Mouse (Mus musculus) hindbrain, embryonic 16.5 days (tissue): ENCODE results near the gene Gm5447. TPM values are rescaled to one million over a fixed set of nuclear protein-coding genes. Genes with fewer than 3 reads are reported as not detected.

Experiments
- ATAC-seq: fragments of 200-750 bp; cut with Nextera tagmentation; 2 replicates; pipeline ENCODE4 v1.8.0; 2017; ENCODE audit warnings: moderate TSS enrichment, moderate library complexity
- H3K27ac ChIP-seq: fragments of 300-500 bp; sonication (generic); 2 replicates; pipeline ENCODE4 v1.5.1; 2014; ENCODE audit warnings: low read depth, mild to moderate bottlenecking, control low read depth, low read length, moderate library complexity
- H3K27me3 ChIP-seq: fragments of 300-500 bp; sonication (generic); replicated peaks from 2 replicates; pipeline ENCODE4 v1.6.1; 2014; ENCODE audit warnings: low read length; ENCODE audit not compliant: control insufficient read depth, insufficient read depth
- H3K36me3 ChIP-seq: fragments of 300-500 bp; sonication (generic); 2 replicates; pipeline ENCODE4 v1.6.1; 2014; ENCODE audit warnings: mild to moderate bottlenecking, low read length, moderate library complexity, mixed read lengths; ENCODE audit not compliant: control insufficient read depth, insufficient read depth
- H3K4me1 ChIP-seq: fragments of 300-500 bp; sonication (generic); 2 replicates; pipeline ENCODE4 v1.6.1; 2014; ENCODE audit warnings: low read depth, low read length; ENCODE audit not compliant: control insufficient read depth, insufficient read depth
- H3K4me2 ChIP-seq: fragments of 300-500 bp; sonication (generic); 2 replicates; pipeline ENCODE4 v1.6.1; 2014; ENCODE audit warnings: mild to moderate bottlenecking, low read length, control low read depth, moderate library complexity
- H3K4me3 ChIP-seq: fragments of 300-500 bp; sonication (generic); 2 replicates; pipeline ENCODE4 v1.5.1; 2014; ENCODE audit warnings: mild to moderate bottlenecking, low read length, control low read depth, moderate library complexity
- H3K9ac ChIP-seq: fragments of 300-500 bp; sonication (generic); 2 replicates; pipeline ENCODE4 v1.6.1; 2014; ENCODE audit warnings: low read depth, mild to moderate bottlenecking, control low read depth, low read length, moderate library complexity
- H3K9me3 ChIP-seq: fragments of 300-500 bp; sonication (generic); 2 replicates; pipeline ENCODE4 v1.6.1; 2014; ENCODE audit warnings: mild to moderate bottlenecking, low read length, moderate library complexity; ENCODE audit not compliant: control insufficient read depth
- WGBS: fragments of 180-500 bp; shearing (Covaris S2); extraction: QIAGEN DNeasy Blood & Tissue Kit; methylation state at CpG from one replicate; pipeline ENCODE4 v1.1.7; 2014; 5-methylcytosine and 5-hydroxymethylcytosine counted together
- polyA plus RNA-seq: library from polyadenylated mRNA; unstranded; fragments of >200 nt; fragmentation: Nextera tagmentation; extraction: Ambion mirVana; gene quantifications from 2 replicates; pipeline ENCODE4 v1.2.1, GENCODE M21; 2015

The Gm5447 gene
- polyA plus RNA-seq = 0.09 TPM in 1 of 2 replicates, not detected in the other

GRCm38 (mm10) chr13:30973501-30974246 lies at the start of gene Gm5447, which contains the start of gene Exoc2:
TSS of gene Gm5447 (plus strand) at chr13:30974204.
TSS of gene Exoc2 (minus strand) at chr13:30974093.
- Histone ChIP-seq H3K4me3 (peak within 1 kb of the TSS; percentile 62), H3K36me3 (no peaks in the 10 kb centered on the region), H3K27me3 (no peaks in the 10 kb centered on the region), H3K27ac (peak within 1 kb of the TSS; percentile 82), H3K4me2 (peak within 1 kb of the TSS; percentile 70), H3K9ac (peak within 1 kb of the TSS; percentile 82), H3K9me3 (no peaks in the 10 kb centered on the region), H3K4me1 (peaks cover 9% of the 10 kb centered on the region; the same call in 1 of the 2 replicates)
- WGBS = under 1% methylated on average over 46 of the region's 54 CpGs
- peak; percentile 98 for ATAC-seq

DNA sequence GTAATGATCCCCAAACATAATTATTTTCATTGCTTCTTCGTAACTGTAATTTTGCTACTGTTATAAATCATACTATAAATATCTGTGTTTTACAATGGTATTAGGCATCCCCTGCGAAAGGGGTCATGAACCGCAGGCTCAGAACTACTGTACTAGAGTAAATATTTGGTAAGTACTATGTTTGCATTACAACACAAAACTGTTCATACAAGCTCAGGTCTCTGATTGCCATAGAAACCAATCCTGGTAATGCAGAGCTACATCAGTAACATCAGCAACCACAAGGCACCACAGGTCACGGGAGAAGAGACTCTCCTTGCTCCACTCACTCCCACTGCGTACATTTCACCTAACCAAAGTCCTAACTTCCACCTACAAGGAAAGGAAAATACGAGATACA lies 49.7 kb upstream of the Gm5447 start:
- no peak for ATAC-seq
- Histone ChIP-seq H3K9me3 (no peaks in the 10 kb centered on the region), H3K9ac (no peak overlapping the region), H3K27ac (no peak overlapping the region), H3K4me1 (no peaks in the 10 kb centered on the region), H3K4me2 (no peak overlapping the region), H3K36me3 (peaks cover 6% of the 10 kb centered on the region; the same call in 1 of the 2 replicates), H3K27me3 (no peaks in the 10 kb centered on the region), H3K4me3 (no peak overlapping the region)
- WGBS = 91% methylated on average over 6 of the region's 6 CpGs

DNA sequence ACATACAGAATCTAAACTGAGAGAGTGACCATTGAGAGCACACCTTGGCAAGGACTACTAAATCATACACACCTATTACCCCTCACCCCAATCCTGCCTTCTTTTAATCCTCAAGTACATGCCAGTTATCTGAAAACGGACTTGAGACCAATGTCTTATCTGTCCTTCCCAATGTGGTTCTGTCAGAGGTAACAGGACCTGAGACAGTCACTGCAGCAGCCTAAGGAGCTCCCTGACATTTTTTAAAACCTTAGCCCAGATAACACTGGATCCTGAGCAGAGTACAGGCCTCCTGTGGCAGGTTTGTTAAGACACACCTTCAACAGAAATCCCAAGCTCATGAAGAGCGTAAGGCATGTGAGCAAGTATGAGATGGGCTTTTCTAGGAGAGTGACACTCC lies 44.9 kb upstream of the Gm5447 start:
- Histone ChIP-seq H3K27me3 (no peaks in the 10 kb centered on the region), H3K27ac (no peak overlapping the region), H3K9ac (no peak overlapping the region), H3K4me3 (no peak overlapping the region), H3K4me1 (no peaks in the 10 kb centered on the region), H3K9me3 (no peaks in the 10 kb centered on the region), H3K4me2 (no peak overlapping the region), H3K36me3 (peaks cover 6% of the 10 kb centered on the region; the same call in 1 of the 2 replicates)
- WGBS = 93% methylated on average over 2 of the region's 2 CpGs
- ATAC-seq = no peak

DNA sequence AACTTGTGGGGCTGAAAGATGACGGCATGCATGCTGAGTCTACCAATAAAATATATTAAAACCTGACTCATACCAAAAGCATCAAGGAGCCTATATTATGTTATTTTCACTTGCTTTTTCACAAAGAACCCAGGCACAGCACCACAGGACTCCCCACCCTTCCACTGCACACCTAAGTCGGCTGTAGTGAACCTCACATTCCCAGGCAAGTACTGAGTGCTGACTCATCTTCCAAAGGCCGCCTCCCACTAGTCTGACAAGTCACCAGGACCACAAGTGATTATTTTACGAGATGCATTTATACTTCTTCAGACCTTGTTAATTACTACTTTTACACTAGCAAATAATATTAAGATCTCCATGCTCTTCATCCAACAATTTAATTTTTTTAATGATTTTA lies 42.4 kb upstream of the Gm5447 start:
- Histone ChIP-seq H3K27ac (no peak overlapping the region), H3K27me3 (no peaks in the 10 kb centered on the region), H3K4me1 (no peaks in the 10 kb centered on the region), H3K36me3 (no peaks in the 10 kb centered on the region), H3K9ac (no peak overlapping the region), H3K4me2 (no peak overlapping the region), H3K4me3 (no peak overlapping the region), H3K9me3 (no peaks in the 10 kb centered on the region)
- no peak for ATAC-seq
- WGBS = 89% methylated on average over 4 of the region's 4 CpGs

DNA sequence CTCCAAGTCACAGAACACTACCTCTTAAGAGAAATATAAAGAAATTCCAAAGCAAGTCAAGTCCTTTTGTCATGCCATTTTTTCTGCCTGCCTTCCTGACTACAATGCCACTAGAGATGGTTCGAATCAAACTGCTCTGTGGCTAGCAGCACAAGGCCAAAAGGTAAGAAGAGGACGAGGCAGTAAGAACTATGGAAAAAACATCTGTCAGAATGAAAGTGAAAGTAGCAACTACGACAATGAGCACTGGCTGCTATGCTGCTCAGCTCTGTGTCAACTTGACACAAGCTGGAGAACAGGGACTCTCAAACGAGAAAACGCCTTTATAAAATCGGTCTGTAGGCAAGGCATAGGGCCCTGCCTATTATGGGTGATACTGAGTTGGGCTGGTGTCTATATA lies 41.0 kb upstream of the Gm5447 start:
- ATAC-seq = no peak
- no peak overlapping the region for H3K27ac ChIP-seq
- no peaks in the 10 kb centered on the region for H3K9me3 ChIP-seq
- 77% methylated on average over 6 of the region's 6 CpGs for WGBS
- H3K4me1 ChIP-seq = no peaks in the 10 kb centered on the region
- no peak overlapping the region for H3K4me2 ChIP-seq
- no peak overlapping the region for H3K4me3 ChIP-seq
- H3K27me3 ChIP-seq = no peaks in the 10 kb centered on the region
- no peak overlapping the region for H3K9ac ChIP-seq
- H3K36me3 ChIP-seq = no peaks in the 10 kb centered on the region

GRCm38 (mm10) chr13:30945788-30946187 lies 28.2 kb upstream of the Gm5447 start:
- H3K4me1 ChIP-seq = no peaks in the 10 kb centered on the region
- H3K4me3 ChIP-seq = no peak overlapping the region
- H3K4me2 ChIP-seq = no peak overlapping the region
- H3K27me3 ChIP-seq = no peaks in the 10 kb centered on the region
- no peak for ATAC-seq
- H3K36me3 ChIP-seq = 0 out of 2 replicates have a peak, but pooled peaks cover 2% of the 10 kb centered on the region
- H3K27ac ChIP-seq = no peak overlapping the region
- H3K9ac ChIP-seq = no peak overlapping the region
- no peaks in the 10 kb centered on the region for H3K9me3 ChIP-seq

GRCm38 (mm10) chr13:30947129-30947528 lies 26.9 kb upstream of the Gm5447 start:
- Histone ChIP-seq H3K27ac (no peak overlapping the region), H3K9me3 (no peaks in the 10 kb centered on the region), H3K4me1 (no peaks in the 10 kb centered on the region), H3K4me3 (no peak overlapping the region), H3K4me2 (no peak overlapping the region), H3K36me3 (0 out of 2 replicates have a peak, but pooled peaks cover 2% of the 10 kb centered on the region), H3K27me3 (no peaks in the 10 kb centered on the region), H3K9ac (no peak overlapping the region)
- ATAC-seq = no peak
- WGBS = 93% methylated on average over 15 of the region's 15 CpGs

DNA sequence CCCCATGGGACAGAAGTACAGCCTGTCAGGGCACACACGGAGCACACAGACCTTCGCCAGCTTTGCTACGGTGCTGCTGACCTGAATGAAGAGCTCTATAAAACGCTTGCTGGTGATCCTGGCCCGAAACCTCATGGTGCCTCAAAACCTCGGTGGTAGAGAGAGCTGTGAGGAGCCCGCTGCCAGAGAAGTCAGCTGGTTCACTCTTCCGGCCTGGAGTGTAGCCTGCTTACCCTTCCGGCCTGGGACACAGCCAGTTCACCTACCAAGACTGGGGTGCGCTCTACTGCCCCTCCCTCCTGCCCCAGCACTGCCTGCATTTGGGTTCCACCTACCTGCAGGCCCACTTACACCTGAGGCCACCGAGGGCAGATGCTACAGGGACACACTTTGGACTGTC lies 26.5 kb upstream of the Gm5447 start, which contains the start of gene Hus1b:
Gene Hus1b, minus strand, starts transcription at position 220 of the 400 bp plus-strand sequence.
- Histone ChIP-seq H3K9me3 (no peaks in the 10 kb centered on the region), H3K36me3 (0 out of 2 replicates have a peak, but pooled peaks cover 2% of the 10 kb centered on the region), H3K27me3 (no peaks in the 10 kb centered on the region), H3K27ac (no peak within 1 kb of the TSS), H3K4me1 (no peaks in the 10 kb centered on the region), H3K4me2 (no peak within 1 kb of the TSS), H3K4me3 (no peak within 1 kb of the TSS), H3K9ac (no peak within 1 kb of the TSS)
- 95% methylated on average over 11 of the region's 11 CpGs for WGBS
- no peak for ATAC-seq

DNA sequence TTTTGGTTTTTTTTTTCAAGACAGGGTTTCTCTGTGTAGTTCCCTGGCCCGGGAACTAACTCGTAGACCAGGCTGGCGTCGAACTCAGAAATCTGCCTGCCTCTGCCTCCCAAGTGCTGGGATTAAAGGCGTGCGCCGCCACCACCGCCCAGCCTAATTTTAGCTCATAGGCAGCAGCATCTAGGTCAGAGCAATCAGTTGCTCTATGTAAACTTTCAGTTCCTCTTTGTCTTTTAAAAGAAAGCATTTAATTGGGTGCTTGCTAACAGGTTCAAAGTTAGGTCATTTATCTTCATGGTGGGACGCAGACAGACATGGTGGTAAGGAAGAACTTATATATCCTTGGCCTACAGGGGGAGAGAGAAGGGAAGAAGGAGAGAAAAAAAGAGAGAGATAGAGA lies 24.8 kb upstream of the Gm5447 start:
- ATAC-seq = no peak
- H3K9ac ChIP-seq = no peak overlapping the region
- H3K9me3 ChIP-seq = no peaks in the 10 kb centered on the region
- no peaks in the 10 kb centered on the region for H3K27me3 ChIP-seq
- no peak overlapping the region for H3K4me2 ChIP-seq
- H3K4me1 ChIP-seq = no peaks in the 10 kb centered on the region
- no peak overlapping the region for H3K27ac ChIP-seq
- WGBS = 96% methylated on average over 9 of the region's 9 CpGs
- H3K36me3 ChIP-seq = 0 out of 2 replicates have a peak, but pooled peaks cover 2% of the 10 kb centered on the region
- H3K4me3 ChIP-seq = no peak overlapping the region
